Mouse (Mus musculus): ENCODE results near the gene Sema3f.

Gene Sema3f

DNA sequence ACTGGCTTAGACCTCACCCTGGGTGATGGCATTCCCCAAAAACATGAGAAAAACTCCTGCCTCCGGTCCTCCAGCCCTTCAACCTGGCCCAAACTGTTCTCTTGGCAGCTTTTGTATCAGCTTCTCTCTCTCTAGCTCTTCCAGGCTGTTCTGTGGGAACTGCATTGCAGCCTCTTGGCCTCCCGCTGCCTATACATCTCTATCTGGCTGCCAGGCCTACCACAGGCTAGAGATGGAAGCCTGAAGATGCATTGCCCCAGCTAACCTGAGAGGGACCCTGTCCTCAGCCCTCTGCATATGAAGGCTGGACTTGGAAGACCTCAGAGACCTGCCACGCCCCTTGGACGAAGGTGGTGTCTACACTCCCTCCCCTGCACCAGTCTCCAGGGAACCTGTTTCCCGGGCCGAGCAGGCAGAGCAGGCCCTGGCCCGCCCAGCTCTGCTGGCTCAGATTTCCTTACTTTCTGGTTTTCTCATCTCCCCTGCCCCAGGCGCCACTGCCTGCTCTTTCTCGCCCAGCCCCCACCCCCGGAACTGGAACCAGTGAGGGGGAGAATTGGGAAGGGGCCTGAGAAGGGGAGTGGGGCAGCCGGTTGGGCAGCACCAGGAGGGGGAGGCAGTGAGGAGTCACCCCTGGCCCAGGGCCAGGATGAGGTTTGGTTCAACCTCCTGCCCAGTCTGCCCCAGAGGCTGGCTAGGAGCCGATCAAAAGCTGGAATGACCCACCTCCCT, 4.1 kb upstream of the Sema3f start:
- peak; percentile 39 for DNase-seq

DNA sequence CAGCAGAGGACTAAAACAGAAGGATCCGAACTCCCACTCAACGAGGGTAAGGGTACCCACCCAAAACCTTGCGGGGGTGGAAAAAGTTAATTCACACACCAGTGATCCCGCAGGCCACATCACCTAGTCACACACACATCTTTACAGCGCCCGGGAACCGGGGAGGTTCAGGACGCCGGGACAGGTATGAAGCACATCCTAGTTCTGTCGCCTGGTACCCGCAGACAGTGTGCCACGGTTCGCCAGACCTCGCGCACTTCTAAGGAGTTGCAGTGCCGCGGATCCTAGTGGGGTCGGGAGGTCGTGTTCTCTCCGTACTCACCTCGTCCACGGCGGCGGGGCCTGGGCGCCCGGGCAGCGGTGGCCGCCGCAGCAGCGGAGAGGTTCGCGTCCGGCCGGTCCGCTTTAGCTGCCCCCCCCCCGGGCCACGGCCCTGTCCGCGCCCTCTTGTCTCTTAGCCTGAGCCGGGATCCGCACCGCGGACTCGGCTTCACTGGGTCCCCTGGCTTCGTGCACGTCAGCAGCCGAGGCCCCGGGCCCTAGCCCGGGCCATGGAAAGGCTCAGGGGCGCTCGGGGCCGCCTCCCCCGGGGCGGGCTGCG, 1.1 kb downstream of the Sema3f start:
- DNase-seq: no peak

DNA sequence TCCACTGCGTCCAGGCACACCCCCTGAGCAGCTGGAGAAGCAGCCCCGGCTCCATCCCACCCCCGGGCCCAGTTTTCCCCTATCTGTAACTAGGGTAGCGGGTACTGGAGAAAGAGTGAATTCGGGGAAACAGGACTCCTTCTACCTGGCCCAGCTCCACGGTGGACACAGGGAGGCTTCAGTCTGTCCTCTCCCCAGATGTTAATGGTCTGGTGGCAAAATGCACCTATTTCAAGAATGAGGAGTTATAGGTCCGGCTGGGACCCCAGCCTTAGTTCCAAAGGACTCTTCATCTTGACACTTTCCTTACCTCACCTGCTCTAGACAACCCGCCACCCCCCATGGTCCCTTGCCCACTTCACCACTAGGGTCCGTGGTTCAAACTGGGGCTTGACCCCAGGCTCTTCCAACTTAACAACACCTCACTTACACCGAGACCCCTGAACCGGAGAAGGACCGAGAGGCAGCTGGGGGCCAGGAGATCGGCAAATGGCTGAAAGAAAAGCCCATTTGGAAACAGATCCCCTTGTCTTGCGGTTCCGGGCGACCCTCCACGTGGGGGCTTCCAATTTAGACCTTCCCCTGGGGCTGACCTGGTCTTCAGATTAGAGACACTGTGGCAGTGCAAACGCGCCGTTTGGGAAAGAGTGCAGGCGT, 1.7 kb downstream of the Sema3f start:
- no peak for DNase-seq

DNA sequence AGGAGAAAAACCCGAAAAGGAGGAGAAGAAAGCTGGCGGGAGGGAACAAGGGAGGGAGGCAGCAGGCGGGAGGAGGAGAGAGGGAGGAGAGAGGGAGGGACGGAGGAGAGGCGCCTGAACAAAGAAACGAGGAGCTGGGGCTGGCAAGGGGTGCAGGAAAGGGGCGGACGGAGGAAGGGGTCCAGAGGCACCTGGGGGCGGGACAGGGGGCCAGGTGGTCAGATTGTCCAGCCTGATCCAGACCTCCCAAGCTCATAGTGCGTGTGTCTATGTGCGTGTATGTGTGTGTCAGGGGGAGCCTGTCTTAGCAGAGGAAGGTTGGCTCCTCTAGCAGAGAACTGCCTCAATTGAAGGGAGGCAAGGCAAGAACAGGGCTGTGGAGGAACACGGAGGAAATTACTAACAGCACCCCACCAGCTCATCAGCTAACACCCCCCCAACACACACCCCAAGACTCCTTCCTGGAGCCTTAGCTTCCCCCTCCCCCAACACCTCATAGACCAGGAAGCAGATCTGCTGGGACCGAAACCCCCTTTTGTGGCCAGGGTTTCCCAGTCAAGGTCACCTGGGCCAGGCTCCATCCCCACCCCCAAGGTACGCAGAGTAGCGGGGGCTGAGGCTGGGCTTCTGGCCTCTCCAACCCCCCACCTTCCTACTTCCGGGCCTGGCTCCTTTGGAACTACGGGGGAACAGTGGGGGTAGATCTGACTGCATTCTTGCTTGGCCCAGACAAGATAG, 2.4 kb downstream of the Sema3f start:
- peak; percentile 37 for DNase-seq

DNA sequence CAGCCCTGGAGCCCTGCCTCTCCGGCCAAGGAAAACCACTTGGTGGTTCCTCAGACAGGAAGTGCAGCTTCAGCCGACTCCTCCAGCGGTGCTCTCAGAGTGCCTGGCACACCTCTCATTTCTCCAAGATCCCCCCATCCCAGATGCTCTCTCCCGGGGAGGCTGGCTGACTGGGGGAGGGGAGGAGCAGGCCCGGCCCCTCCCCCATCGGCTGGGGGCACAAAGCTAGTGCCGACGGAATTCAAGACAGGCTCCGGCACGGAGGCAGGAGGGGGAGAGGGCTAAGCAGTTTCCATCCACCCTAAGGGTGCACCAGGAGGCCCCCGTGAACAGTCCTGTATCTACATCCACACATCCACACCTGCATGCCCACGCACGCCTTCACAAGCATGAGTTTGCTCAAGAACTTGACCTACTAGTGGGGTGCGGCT, 3.5 kb downstream of the Sema3f start:
- DNase-seq: peak; percentile 29

DNA sequence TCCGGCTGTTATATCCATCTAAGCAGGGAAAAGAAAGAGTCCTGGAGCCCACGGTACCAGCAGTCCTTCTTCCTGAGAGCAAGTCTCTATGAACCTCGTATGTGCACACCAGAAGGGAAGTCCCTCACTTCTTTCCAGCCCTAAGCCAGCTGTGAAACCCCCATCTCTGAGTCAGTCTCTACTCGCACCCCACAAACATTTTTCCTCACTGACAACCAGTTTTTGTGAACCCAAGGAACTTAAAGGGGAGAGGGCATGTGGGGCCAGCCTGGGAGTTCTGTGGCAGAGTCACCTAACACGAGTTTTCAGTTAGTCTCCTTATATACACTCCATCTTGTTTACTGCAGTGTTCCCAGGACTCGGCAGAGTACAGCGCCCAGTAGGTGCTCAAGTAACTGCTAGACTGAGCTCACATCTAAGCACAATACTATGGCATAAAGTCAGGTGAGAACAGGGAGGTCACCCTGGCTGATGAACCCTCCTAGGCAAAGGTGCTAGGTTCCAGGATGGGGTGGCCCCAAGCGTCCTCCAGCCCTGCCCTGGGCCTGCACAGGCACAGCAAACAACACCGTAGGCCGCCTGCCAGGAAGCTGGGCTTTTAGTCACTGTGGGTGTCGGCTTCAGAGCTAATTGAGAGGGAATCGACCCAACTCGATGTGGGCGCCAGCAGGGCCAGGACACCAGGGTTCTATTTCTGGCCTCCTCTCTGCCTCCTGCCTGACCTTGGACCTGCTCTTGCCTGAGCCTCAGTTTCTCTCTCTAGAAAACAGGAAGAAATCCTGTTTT, 6.7 kb downstream of the Sema3f start:
- DNase-seq: no peak

DNA sequence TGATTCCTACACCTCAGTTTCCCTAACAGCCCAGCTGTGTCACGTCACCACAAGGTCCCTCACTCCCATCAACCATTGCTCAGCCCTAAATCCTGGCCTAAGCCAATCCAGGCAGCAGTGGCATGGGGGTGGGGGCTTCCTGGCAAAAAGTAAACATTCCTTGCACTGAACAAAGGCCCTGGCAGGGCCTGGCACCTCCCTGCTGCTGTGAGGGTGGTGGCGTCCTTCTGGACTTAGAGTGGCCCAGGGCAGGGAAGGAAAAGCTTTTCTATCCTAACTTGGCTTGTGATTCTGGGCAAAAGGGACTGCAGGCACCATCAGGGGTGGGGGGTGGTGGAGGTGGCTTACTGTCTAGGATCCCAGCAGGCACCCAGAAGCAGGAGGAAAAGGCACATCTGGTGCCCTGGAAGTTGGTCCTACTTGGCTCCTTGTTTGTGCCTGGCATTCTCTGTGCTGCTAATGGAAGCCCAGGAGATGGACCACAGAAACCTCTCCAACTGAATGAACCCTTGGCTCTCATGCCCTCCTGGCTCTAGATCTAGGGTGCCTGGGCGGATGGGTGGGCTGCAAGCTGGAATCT, 7.6 kb downstream of the Sema3f start:
- DNase-seq: no peak

DNA sequence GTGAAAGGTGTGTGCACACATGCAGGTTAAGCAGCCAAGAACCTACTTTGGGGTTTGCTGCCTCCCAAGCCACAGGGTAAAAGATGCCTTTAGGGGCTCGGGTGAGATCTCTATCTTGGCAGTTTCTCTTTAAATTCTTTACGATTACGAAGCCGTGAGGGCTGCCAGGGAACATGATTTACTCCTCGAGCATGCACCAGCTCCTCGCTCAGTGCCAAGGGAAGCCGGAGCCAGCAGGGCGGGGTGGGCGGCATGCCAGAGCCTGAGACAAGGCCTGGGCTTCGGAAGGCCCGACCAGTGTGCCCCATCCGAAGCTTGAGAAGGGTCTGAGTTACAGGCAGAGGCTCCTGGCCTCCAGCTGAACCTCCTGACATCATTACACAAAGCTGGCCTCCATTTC, 8.7 kb downstream of the Sema3f start:
- DNase-seq: no peak

DNA sequence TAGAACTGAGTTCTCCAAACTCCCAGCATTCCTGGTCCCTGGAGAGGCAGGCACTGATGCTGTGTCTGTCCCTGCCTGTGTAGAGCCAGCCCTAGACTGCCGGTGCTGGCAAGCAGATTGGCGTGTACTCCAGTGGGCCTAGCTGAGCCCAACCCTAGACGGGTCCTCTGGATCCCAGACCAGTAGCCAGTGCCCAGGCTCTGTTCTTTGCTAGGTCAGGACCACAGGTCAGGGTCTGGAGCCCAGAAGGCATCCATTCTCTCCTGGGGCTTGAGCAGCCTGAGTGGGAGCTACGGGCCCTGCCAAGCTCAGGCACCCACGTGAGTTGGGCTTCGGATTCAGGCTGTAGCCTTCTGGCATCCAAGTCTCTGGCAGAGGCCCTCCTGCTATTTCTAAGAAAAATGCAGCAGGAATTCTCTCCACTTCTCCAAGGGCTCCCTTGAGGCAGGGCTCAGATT, 10.1 kb downstream of the Sema3f start:
- no peak for DNase-seq

DNA sequence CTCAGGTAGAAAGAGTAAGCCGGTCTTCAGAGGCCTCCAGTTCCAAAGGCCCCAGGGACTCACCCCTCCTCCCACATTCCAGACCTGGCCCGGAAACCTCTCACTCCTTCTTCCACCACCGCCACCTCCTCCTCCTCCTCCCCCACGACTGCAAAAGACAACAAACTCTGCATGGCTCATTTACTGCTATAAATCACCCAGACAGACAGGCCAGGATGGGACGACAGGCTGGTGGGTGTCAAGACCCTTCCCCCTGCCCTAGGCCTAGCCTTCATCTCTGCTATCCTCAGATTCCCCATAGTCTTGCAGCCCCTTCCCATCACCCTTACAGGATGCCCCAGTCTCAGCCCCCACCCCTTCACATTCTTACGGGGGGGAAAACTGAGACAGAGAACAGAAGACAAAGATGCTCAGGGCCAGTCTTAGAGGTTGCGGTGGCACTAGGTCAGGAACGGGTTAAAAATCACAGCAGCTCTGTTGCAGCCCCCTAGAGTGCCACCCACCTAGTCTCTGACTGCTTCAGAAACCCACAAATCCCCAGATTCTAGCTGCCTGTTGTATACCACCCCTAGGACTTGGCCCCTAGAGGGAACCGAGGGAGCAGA, 10.8 kb downstream of the Sema3f start:
- DNase-seq: no peak

DNA sequence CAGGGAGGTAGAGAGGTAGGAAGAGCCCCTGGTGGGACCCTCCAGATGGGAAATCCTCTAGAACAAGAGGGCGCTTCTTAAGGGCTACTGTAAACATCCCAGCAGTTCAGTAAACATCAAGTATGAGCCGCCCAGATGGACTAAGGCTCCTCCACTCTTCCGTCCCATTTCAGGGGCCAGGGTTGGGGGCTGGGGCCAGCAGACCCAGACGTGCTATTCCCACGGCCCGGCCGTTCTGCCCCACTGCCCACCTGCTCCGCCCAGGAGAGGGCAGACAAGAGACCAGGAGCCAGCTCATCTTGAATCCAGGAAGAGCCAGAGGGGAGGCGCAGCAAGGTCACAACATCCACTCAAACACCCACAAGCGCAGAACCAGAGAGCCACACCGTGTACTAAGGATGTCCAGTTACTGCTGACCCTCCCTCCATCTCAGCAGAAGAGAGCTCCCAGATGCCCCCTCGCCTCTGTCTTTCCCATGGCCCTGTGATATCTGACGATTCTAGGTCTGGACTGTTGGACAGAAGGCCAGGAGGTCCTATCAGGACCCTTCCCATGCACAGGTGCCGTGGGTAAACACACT, 11.6 kb downstream of the Sema3f start:
- DNase-seq: no peak

DNA sequence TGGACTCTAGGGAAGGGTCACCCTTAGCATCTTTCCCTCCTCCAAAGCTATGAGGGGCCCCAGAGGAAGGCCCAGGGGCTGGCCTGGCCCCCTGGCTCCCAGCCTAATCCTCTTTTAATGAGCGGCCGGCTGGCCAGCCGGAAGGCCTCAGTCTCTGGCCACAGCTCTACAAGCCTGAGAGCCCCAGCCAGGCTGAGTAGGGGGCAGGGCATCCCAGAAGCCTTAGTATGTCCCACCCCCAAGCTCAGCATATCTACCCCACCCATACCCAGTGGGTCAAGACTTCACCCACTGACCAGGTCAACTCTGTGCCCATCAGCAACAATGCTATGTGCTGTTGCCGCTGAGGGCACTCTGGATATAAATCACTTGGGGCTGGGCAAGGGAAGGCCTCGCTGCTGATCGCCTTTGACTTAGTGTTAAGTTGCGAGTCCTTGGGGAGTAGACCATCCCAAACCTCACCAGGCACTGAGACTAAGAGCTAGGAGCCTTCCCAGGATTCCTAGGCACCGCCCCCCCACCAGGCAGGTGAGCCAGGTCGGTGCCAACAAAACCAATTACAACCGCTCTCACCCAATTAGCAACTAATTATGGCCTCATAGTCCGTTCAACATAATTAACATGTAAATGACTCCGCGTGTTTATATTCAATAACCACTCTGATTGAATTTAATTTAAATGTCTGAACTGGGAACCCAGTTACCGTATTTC, 12.3 kb downstream of the Sema3f start:
- no peak for DNase-seq

DNA sequence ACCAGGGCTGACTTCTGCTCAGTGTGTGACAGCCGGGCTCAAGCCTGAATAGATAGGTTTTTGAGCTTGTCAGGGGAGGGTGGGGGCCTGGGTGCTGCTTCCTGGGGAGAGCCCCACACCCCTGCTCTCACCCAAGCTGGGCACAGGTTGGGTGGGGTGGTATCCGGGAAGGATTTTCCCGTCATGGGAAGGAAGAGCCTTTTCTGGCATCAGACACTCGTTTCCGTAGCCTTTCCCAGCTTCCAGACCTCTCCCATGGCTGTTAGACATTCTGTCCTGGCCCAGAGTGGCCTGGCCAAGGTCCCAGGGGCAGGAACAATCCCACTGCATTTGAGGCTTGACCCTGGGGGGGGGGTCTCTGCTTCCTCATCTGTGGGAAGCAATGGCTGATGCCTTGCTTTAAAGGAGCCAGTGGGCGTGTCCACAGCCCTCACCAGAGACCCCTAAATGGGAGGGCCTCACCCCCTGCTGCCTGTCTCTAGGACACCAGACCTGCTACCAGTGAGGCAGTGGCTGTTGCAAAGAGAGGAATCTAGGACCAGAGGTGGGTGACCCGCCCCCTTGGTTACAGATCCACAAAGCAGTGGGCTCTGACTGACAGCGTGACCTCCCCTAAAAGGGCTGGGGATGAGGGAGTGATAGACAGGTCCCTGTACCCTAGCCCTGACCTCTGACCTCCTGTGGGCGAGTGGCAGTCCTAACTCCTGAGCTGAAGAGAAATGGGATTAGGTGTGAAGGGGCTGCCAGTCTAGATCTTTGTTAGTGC, 13.2 kb downstream of the Sema3f start:
- no peak for DNase-seq

DNA sequence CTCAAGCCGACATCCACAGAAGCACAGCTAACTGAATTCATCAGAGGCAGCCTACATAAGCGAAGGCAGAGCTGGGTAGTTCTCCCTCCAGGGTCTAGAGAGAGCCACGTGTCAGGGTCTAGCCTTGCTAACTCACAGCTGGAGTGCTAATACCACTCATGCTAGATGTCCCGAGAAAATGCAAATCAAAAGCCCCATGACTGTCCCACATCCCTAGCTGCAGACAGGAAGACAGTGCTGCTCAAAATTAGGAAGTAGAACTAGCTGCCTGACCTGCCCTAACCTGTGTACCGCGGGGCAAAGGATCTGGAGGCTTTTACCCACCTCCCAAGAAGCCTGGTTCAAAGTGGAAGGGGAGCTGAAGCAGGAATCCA, 14.2 kb downstream of the Sema3f start:
- DNase-seq: no peak

DNA sequence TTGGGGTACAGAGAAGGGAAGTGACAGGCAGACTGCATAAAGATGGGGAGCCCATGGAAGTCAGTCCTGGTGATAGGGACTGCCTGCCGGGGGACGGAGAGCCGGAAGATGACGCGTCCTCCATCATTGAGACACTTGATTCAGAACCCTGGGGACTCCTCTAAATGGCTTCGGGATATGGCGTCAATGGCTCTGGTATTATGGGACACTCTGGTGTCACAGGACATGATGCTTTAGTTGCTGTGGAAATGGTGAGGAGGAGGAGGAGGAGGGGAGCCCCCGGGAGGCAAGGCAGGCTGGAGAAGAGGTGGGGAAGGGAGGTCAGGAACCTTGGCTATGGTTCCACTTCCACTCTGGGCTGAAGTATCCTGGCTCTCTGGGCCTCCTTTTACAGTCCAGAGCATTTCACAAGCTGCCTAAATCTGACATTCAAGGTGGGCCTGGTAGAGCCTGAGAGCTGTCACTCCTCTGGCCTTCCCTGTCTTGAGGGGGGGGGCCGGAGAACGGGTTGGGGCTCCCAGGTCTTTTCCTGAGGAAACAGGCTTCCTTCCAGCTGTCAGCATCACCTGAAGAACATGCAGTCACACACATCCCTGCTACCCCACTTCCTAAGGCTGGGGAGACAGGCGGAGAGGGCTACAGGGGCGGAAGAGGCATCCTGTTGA, 14.7 kb downstream of the Sema3f start:
- DNase-seq: no peak

DNA sequence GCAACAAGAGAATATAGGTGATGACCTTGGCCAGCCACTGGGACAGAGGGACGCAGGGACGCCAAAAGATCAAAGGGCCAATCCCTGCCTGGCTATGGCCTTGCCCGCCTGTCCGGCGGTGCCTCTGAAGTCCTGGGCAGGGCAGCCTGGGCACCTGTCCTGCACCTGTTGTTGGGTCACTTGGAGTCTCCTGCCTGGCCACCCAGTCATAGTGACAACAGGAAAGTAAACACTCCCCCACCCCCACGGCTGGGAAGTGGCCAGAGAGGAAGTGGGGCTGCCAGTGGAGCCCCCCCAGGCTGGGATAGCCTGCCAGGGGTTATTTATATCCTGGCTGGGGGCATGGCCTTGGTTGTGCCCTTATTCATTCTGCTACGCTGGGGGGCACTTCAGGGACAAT, 15.6 kb downstream of the Sema3f start:
- DNase-seq: no peak

DNA sequence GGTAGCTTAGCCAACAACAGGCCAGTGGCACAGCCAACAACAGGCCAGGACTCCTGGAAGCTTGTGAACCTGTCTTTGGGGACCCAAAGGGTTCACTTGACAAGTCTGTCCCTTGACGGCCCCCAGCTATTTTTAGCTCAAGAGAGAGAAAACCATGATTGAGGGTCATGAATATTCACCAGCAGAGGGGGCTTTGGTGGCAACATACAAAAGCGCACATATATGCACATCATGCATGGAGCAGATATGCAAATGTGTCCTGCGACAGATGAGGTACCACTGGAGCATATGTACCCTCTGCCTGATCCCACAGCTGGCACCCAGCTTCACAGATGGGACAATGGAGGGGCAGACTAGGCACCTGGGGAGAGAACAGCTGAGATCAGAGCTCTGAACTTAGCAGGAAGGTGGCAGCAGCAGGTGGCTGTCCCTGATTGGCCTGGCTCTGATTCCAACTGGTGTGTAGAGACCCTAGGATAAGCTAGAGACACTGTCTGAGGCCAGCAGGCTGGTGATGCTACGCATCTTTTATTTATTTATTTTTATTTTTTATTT, 16.8 kb downstream of the Sema3f start:
- DNase-seq: no peak

DNA sequence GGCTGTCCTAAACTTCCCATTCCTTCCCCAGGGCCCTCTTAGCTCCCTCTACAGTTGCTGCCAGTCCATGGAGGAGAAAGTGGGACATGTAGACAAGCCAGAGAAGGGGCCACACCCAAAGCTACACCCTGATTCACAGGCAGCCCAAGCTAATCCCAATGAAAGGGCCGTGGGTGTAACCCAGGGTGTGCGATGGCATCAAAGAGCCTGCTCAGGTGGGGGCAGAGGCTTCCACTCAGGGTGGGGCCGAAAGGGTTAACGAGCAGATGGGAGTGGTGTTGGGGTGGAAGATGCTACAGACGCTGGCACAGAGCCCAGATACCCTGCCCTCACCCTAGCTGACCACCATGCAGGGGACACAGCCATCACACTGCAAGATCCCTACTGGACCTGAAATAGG, 17.5 kb downstream of the Sema3f start:
- no peak for DNase-seq

DNA sequence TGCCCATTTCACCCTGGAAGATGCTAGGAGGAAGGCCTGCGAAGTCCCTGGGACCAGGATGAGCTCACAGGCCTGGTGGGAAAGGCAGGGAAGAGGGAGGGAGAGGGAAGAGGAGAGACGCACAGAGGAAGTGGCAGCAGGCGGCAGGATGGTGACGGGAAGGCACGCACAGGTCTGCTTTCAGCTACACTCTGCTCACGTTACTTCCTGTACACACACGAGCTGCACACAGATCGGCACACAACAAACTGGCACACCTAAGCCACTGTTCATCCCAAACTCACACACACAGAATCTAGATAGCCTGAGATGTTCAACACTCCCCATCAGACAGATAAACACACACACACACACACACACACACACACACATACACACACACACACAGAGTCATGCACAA, 19.9 kb downstream of the Sema3f start:
- no peak for DNase-seq
